Mouse (Mus musculus): Measurements from ENCODE around the gene Gosr2.

DNA sequence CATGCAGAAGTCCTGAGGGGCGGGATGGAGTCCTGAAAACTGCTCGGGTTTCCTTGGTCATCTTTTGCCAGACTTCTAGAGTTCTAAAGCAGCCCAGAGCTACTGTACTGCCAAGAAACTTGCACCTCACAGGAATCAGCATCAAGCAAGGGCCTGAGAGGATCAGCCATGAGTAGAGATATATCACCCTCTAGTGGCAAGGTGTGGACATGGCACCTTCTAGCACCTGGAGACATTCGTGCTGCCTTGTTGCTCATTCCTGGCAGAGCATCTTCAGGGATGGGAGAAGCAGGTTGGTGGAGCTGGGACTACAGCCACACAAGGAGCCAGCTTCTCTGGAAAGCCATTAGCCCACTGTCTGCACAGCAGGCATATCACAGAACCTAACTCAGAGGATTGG lies 22.1 kb downstream of the Gosr2 start:
- TF ChIP-seq POLR2A (IDR thresholded peaks at IDR 0.05; ENCODE audit: insufficient read length, low read depth) (no peak), USF1 (IDR thresholded peaks at IDR 0.05; ENCODE audit: low read depth) (no peak), TCF12 (IDR thresholded peaks at IDR 0.05; ENCODE audit: insufficient read depth, poor library complexity, severe bottlenecking) (no peak), MYOG (IDR thresholded peaks at IDR 0.05; ENCODE audit: control insufficient read depth in 1 of 3, insufficient read depth in 1 of 3, insufficient read length in 2 of 3, low read depth in 2 of 3) (no peak), POLR2AphosphoS2 (IDR thresholded peaks at IDR 0.05; ENCODE audit: insufficient read length, low read depth) (peak; percentile 12)

All from myocyte (in vitro differentiated cells).